Mouse (Mus musculus) erythroblast, embryonic 14.5 days (primary cell): ENCODE data around the gene Acp5. TPM values are rescaled to one million over a fixed set of nuclear protein-coding genes. Genes with fewer than 3 reads are reported as not detected.
A peak's percentile ranks its signal among the peaks of the same experiment; 100 is the strongest.

Source experiments
- H3K27me3 ChIP-seq: 2 replicates; pipeline ENCODE4 v1.6.1; 2012; ENCODE audit warnings: inconsistent platforms; ENCODE audit not compliant: control insufficient read depth
- H3K36me3 ChIP-seq: 2 replicates; pipeline ENCODE4 v1.6.1; 2012; ENCODE audit warnings: mild to moderate bottlenecking, inconsistent platforms; ENCODE audit not compliant: control insufficient read depth
- H3K4me1 ChIP-seq: 2 replicates; pipeline ENCODE4 v1.6.1; 2012; ENCODE audit warnings: inconsistent platforms; ENCODE audit not compliant: control insufficient read depth
- H3K4me3 ChIP-seq: replicated peaks from 2 replicates; pipeline ENCODE3; 2012; ENCODE audit warnings: moderate library complexity, mild to moderate bottlenecking, inconsistent platforms
- H3K9me3 ChIP-seq: 2 replicates; pipeline ENCODE4 v1.6.1; 2012; ENCODE audit warnings: low read length, inconsistent platforms, mixed read lengths; ENCODE audit not compliant: control insufficient read depth
- GATA1 ChIP-seq: IDR thresholded peaks from 2 replicates; pipeline ENCODE4 v1.6.1; 2012; ENCODE audit warnings: low read length, inconsistent platforms, mixed read lengths
- TAL1 ChIP-seq: IDR thresholded peaks from 3 replicates; pipeline ENCODE4 v1.6.1; 2012; ENCODE audit warnings: low read length, inconsistent platforms, mixed read lengths
- polyA plus RNA-seq: library from polyadenylated mRNA; stranded (reverse); fragments of >175 nt; gene quantifications from 2 replicates; pipeline ENCODE4 v1.2.3, GENCODE M21; 2012

Gene Acp5
- polyA plus RNA-seq = 46.6 and 58.8 TPM in 2 replicates

DNA sequence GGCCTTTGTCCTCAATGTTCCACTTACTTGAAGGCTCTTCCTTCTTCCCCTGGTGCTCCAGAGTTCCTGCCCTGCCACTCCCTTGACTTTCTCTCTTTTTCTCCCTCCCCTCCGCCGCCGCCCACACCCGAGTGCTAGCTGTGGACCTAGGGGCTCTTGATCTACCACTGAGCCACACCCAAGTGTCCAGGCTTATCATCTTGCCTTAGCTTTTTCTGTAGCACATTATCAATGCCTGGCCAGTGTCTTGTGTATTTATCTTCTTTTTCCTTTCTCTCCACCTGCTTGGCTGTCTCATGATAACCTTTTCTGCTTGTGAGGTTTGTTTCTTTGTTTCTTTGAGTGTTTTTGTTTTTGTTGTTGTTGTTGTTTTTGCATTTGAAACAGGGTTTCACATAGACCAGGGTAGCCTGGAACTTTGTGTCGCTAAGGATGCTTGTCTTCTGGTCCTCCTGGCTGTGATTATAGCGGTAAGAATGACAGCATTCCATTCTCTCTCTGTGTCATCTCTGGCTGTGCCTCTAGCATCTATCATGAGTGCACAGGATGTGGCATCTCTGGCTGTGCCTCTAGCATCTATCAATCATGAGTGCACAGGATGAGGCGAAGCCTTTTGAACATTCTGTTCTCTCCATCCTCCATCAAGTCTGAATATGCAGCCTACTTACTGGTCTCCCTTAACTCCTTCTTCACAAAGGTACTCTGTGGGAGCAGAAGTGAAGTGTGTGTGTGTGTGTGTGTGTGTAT is at the start of gene Acp5:
Gene Acp5 (minus strand): TSS at position 68 of the 747 bp plus-strand sequence.
- TF ChIP-seq GATA1 (peak; percentile 82), TAL1 (peak; percentile 75)
- H3K27me3 ChIP-seq = no peaks in the 10 kb centered on the region; the same call in 1 of the 2 replicates
- peaks cover 82% of the 10 kb centered on the region for H3K4me1 ChIP-seq
- H3K4me3 ChIP-seq = peak within 1 kb of the TSS; percentile 83
- peaks cover 49% of the 10 kb centered on the region for H3K36me3 ChIP-seq
- H3K9me3 ChIP-seq = peaks cover 15% of the 10 kb centered on the region

DNA sequence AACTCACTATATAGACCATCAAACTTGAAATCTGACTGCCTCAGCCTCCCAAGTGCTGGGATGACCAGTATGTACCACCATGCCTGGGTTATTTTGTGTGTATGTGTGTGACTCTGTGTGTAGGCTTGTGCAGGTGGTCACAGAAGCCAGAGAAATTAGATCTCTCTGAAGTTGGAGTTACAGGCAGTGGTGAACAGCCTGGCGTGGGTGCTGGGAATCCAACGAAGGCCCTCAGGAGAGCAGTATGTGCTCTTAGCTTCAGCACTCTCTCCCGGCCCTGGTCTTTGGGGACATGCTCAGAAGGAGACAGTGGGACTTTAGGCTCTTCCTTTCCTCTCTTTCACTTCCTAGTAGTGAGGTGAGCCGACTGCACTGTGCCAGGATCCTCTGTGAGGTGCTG is 36.8 kb upstream of the Acp5 start:
- H3K4me3 ChIP-seq = no peak overlapping the region
- H3K36me3 ChIP-seq = no peaks in the 10 kb centered on the region
- no peaks in the 10 kb centered on the region for H3K9me3 ChIP-seq
- H3K4me1 ChIP-seq = no peaks in the 10 kb centered on the region
- no peaks in the 10 kb centered on the region for H3K27me3 ChIP-seq
- TF ChIP-seq GATA1 (no peak), TAL1 (no peak)

DNA sequence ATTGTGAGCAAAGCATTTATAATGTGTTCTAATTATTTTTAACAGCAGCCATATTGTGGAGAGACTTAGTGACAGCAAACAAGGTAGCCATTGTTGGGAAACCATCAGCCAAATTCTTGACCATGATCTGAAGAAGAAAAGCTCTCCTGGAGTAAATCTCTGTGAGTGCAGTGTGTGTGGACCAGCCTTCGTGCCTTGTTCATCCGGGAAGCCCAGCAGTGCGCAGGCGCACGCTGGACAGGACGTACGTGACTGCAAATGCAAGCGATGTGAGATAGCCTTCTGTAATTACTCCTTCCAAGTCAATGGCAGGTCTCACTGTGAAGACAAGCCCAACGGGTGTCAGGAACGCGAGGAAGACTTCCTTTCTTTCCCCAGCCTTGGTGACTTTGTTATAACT is 33.8 kb upstream of the Acp5 start:
- peaks cover 7% of the 10 kb centered on the region for H3K9me3 ChIP-seq
- no peak for TF ChIP-seq GATA1
- TF ChIP-seq TAL1 = no peak
- H3K27me3 ChIP-seq = peaks cover 4% of the 10 kb centered on the region; the same call in 1 of the 2 replicates
- H3K36me3 ChIP-seq = no peaks in the 10 kb centered on the region
- no peak overlapping the region for H3K4me3 ChIP-seq
- no peaks in the 10 kb centered on the region for H3K4me1 ChIP-seq

- no peaks in the 10 kb centered on the region for H3K36me3 ChIP-seq
- no peak for TF ChIP-seq GATA1
- no peak for TF ChIP-seq TAL1
- H3K27me3 ChIP-seq = peaks cover 4% of the 10 kb centered on the region; the same call in 1 of the 2 replicates
- no peaks in the 10 kb centered on the region for H3K4me1 ChIP-seq
- H3K9me3 ChIP-seq = peaks cover 7% of the 10 kb centered on the region
- H3K4me3 ChIP-seq = no peak overlapping the region
These were observed 32.2 kb upstream of the Acp5 start for GRCm38 (mm10) chr9:22167751-22168150.

- H3K9me3 ChIP-seq = peaks cover 7% of the 10 kb centered on the region
- H3K4me3 ChIP-seq = no peak overlapping the region
- H3K27me3 ChIP-seq = peaks cover 4% of the 10 kb centered on the region; the same call in 1 of the 2 replicates
- H3K36me3 ChIP-seq = no peaks in the 10 kb centered on the region
- H3K4me1 ChIP-seq = no peaks in the 10 kb centered on the region
- no peak for TF ChIP-seq TAL1
- no peak for TF ChIP-seq GATA1
These were observed 31.2 kb upstream of the Acp5 start for GRCm38 (mm10) chr9:22166686-22167085.

GRCm38 (mm10) chr9:22165964-22166363 is 30.5 kb upstream of the Acp5 start:
- Histone ChIP-seq H3K4me3 (no peak overlapping the region), H3K4me1 (no peaks in the 10 kb centered on the region), H3K9me3 (peaks cover 7% of the 10 kb centered on the region), H3K36me3 (no peaks in the 10 kb centered on the region), H3K27me3 (peaks cover 4% of the 10 kb centered on the region; the same call in 1 of the 2 replicates)
- TF ChIP-seq GATA1 = no peak
- TF ChIP-seq TAL1 = no peak

- TF ChIP-seq GATA1 = no peak
- TF ChIP-seq TAL1 = no peak
- peaks cover 7% of the 10 kb centered on the region for H3K9me3 ChIP-seq
- H3K4me1 ChIP-seq = no peaks in the 10 kb centered on the region
- H3K4me3 ChIP-seq = peak overlapping the region; percentile 24
- no peaks in the 10 kb centered on the region for H3K36me3 ChIP-seq
- H3K27me3 ChIP-seq = peaks cover 4% of the 10 kb centered on the region; the same call in 1 of the 2 replicates
These were observed 29.5 kb upstream of the Acp5 start for GRCm38 (mm10) chr9:22164711-22165668.

GRCm38 (mm10) chr9:22162912-22163311 is 27.4 kb upstream of the Acp5 start:
- H3K4me3 ChIP-seq = no peak overlapping the region
- H3K4me1 ChIP-seq = peaks cover 7% of the 10 kb centered on the region
- H3K36me3 ChIP-seq = peaks cover 10% of the 10 kb centered on the region
- peaks cover 7% of the 10 kb centered on the region for H3K9me3 ChIP-seq
- peaks cover 4% of the 10 kb centered on the region; the same call in 1 of the 2 replicates for H3K27me3 ChIP-seq
- no peak for TF ChIP-seq GATA1
- no peak for TF ChIP-seq TAL1

DNA sequence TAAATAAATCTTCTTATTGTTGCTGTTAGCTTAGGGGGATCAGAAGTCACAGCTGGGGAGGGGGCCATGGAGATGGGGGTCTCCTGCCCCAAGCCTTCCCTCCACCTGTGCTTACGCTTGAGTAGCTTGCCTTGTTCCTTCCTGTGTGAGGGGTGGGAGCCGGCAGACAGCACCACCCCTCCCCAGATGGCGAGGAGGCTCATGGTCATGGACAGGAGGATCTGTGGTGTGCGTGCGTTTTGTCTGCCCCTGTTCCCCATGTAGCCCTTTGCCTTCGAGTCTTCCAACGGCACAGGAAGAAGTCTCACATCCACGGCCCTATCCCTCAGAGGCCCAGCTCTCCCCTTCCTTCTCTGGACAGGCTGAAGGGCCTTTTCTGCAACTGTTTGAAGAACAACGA is 26.8 kb upstream of the Acp5 start:
- Histone ChIP-seq H3K27me3 (peaks cover 4% of the 10 kb centered on the region; the same call in 1 of the 2 replicates), H3K4me3 (no peak overlapping the region), H3K36me3 (peaks cover 11% of the 10 kb centered on the region), H3K4me1 (peaks cover 13% of the 10 kb centered on the region), H3K9me3 (peaks cover 7% of the 10 kb centered on the region)
- TF ChIP-seq GATA1 (no peak), TAL1 (no peak)
